In the genomic region with DNA sequence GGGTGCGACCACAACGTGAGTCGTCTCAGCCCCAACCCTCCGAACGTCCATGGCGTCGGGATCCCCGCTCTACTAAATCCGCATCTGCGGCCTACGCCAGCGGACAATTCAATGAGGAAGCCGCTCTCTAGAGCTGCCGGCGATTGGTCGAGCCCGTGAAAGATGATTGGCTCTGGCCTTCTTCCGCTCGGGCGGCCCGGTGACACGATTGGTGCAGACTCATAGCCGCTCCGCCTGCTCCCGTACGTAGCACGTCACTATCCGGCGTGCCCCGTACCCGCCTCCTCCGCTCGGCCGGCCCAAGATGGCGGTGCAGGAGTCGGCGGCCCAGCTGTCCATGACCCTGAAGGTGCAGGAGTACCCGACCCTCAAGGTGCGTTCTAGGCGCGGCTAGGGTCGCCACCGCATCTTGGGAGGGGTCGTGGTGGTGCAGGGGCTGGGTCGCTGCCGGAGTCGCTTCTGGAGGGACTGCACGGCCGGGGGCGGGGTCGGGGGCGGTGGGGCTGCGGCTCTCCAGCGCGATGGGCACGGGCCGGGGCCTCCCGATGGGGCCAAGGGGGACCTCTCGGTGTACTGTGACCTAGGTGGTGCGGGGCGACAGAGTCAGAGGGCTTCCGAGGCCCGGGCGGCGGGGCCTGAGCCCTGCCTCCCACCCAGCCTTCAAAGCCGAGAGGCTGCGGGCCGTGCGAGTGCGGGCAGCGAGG, we compare ENCODE assay signal across 8 mouse cellular contexts. TPM values are rescaled to one million over a fixed set of nuclear protein-coding genes. Genes with fewer than 3 reads are reported as not detected.
A peak's percentile ranks its signal among the peaks of the same experiment; 100 is the strongest.
DNase-seq lines count a peak whose midpoint lies in the region; ATAC-seq lines count a peak whose summit lies in the region.

A gene (plus strand): TSS at position 237 of the 704 bp plus-strand sequence.

- H3K27ac ChIP-seq in brown adipose tissue, adult 24 weeks (replicated peaks; ENCODE audit: low read depth, low read length), result peak within 1 kb of the TSS; percentile 80
- H3K27ac ChIP-seq in heart, embryonic 13.5 days (replicated peaks), result peak within 1 kb of the TSS; percentile 90
- peak within 1 kb of the TSS; percentile 79 for H3K27ac ChIP-seq in liver, embryonic 12.5 days
- H3K27ac ChIP-seq in stomach, embryonic 15.5 days, result peak within 1 kb of the TSS; percentile 90

- peak; percentile 99 for ATAC-seq in heart, embryonic 13.5 days (ENCODE audit: extremely low read depth, insufficient number of reproducible peaks, low FRiP score, low TSS enrichment)
- ATAC-seq in liver, embryonic 12.5 days, result peak; percentile 100
- ATAC-seq in stomach, embryonic 15.5 days (ENCODE audit: insufficient read depth, low FRiP score, low read depth), result peak; percentile 100

- peak within 1 kb of the TSS; percentile 96 for H3K9ac ChIP-seq in heart, embryonic 13.5 days
- peak within 1 kb of the TSS; percentile 89 for H3K9ac ChIP-seq in liver, embryonic 12.5 days
- peak within 1 kb of the TSS; percentile 85 for H3K9ac ChIP-seq in stomach, embryonic 15.5 days

- H3K4me1 ChIP-seq in brown adipose tissue, adult 24 weeks (ENCODE audit: control insufficient read depth, insufficient read depth, insufficient read length, low read length), result peaks cover 6% of the 10 kb centered on the region; the same call in 1 of the 2 replicates
- peaks cover 37% of the 10 kb centered on the region for H3K4me1 ChIP-seq in heart, embryonic 13.5 days
- peaks cover 28% of the 10 kb centered on the region for H3K4me1 ChIP-seq in liver, embryonic 12.5 days
- peaks cover 19% of the 10 kb centered on the region for H3K4me1 ChIP-seq in stomach, embryonic 15.5 days

- DNase-seq in CD4-positive, CD25-positive, alpha-beta regulatory T cell, adult 2 months (ENCODE audit: low read depth, low spot score), result peak; percentile 98
- peak; percentile 74 for DNase-seq in fat pad, adult 2 months (ENCODE audit: extremely low read depth, low read depth, low spot score)
- peak; percentile 97 for DNase-seq in kidney, postnatal 10 days
- DNase-seq in natural killer cell, adult 2 months (ENCODE audit: low spot score in 2 of 2), result peak; percentile 94 to 95

- under 1% methylated on average over 71 of the region's 71 CpGs for WGBS in heart, embryonic 13.5 days
- WGBS in liver, embryonic 12.5 days (ENCODE audit: insufficient replicate concordance), result under 1% methylated on average over 71 of the region's 71 CpGs
- WGBS in stomach, embryonic 15.5 days, result under 1% methylated on average over 71 of the region's 71 CpGs

- H3K36me3 ChIP-seq in heart, embryonic 13.5 days, result peaks cover 14% of the 10 kb centered on the region
- peaks cover 17% of the 10 kb centered on the region for H3K36me3 ChIP-seq in liver, embryonic 12.5 days
- 0 out of 2 replicates have a peak, but pooled peaks cover 5% of the 10 kb centered on the region for H3K36me3 ChIP-seq in stomach, embryonic 15.5 days

- peak within 1 kb of the TSS; percentile 89 for H3K4me2 ChIP-seq in heart, embryonic 13.5 days
- peak within 1 kb of the TSS; percentile 89 for H3K4me2 ChIP-seq in liver, embryonic 12.5 days
- H3K4me2 ChIP-seq in stomach, embryonic 15.5 days, result peak within 1 kb of the TSS; percentile 65

- H3K27me3 ChIP-seq in heart, embryonic 13.5 days (replicated peaks), result no peaks in the 10 kb centered on the region
- H3K27me3 ChIP-seq in liver, embryonic 12.5 days (replicated peaks), result no peaks in the 10 kb centered on the region
- H3K27me3 ChIP-seq in stomach, embryonic 15.5 days (replicated peaks), result no peaks in the 10 kb centered on the region

- 0 out of 2 replicates have a peak, but pooled peaks cover 6% of the 10 kb centered on the region for H3K9me3 ChIP-seq in heart, embryonic 13.5 days
- peaks cover 13% of the 10 kb centered on the region; the same call in 1 of the 2 replicates for H3K9me3 ChIP-seq in liver, embryonic 12.5 days (replicated peaks)
- H3K9me3 ChIP-seq in stomach, embryonic 15.5 days, result no peaks in the 10 kb centered on the region

- H3K4me3 ChIP-seq in brown adipose tissue, adult 24 weeks (ENCODE audit: insufficient read depth, low read depth, low read length), result peak within 1 kb of the TSS; percentile 94
- peak within 1 kb of the TSS; percentile 96 for H3K4me3 ChIP-seq in heart, embryonic 13.5 days
- peak within 1 kb of the TSS; percentile 72 for H3K4me3 ChIP-seq in liver, embryonic 12.5 days
- H3K4me3 ChIP-seq in stomach, embryonic 15.5 days (replicated peaks), result peak within 1 kb of the TSS; percentile 99

RNA-seq across cellular contexts. Expression of the gene that starts here (rescaled TPM):
- 50.3 and 54.4 TPM in 2 replicates for polyA plus RNA-seq in brown adipose tissue, adult 24 weeks (2012; ENCODE audit: insufficient read depth, insufficient read length, missing spikeins)
- polyA plus RNA-seq in heart, embryonic 13.5 days (2015; fragmentation: Nextera tagmentation; extraction: Ambion mirVana), result 121 and 135 TPM in 2 replicates
- 64.2 and 67.7 TPM in 2 replicates for polyA plus RNA-seq in liver, embryonic 12.5 days (2016; fragmentation: Nextera tagmentation; extraction: Ambion mirVana)
- 117 and 120 TPM in 2 replicates for polyA plus RNA-seq in stomach, embryonic 15.5 days (2015; fragmentation: Nextera tagmentation; extraction: Ambion mirVana)

Comparison
In these comparisons a context has a peak if more than half of its experiments do, and no peak if none do; other contexts are left out.
1. Peak in every context shown above with its lines: DNase-seq, ATAC-seq, H3K4me3 ChIP-seq and H3K27ac ChIP-seq.